Mouse (Mus musculus) lung, postnatal 0 days (tissue): Measurements from ENCODE around the gene P3h3.

Experiments
- CTCF ChIP-seq: IDR thresholded peaks from 2 replicates; pipeline ENCODE4 v1.5.1; 2016; ENCODE audit warnings: antibody characterized with exemption, mild to moderate bottlenecking
- EP300 ChIP-seq: IDR thresholded peaks from 2 replicates; pipeline ENCODE4 v1.6.1; 2016; ENCODE audit warnings: antibody characterized with exemption, mild to moderate bottlenecking, control low read depth

- TF ChIP-seq EP300 = no peak
- TF ChIP-seq CTCF = no peak
Observed at GRCm38 (mm10) chr6:124890997-124891396, 33.4 kb upstream of the P3h3 start.
